Mouse (Mus musculus): ENCODE results near the gene Cnst.

Cnst gene

GRCm38 (mm10) chr1:179545768-179546550 lies at the start of gene Cnst, which contains the start of gene Tfb2m:
Cnst (plus strand) TSS chr1:179546370.
Tfb2m (minus strand) TSS chr1:179546267.
- peak; percentile 99 for DNase-seq (ENCODE audit: low read depth, low spot score)

- DNase-seq (ENCODE audit: low read depth, low spot score) = no peak
These were observed 46.9 kb upstream of the Cnst start for GRCm38 (mm10) chr1:179499257-179499656.

- DNase-seq (ENCODE audit: low read depth, low spot score) = peak; percentile 68
These were observed 43.6 kb upstream of the Cnst start for GRCm38 (mm10) chr1:179502565-179502964.

- peak; percentile 71 for DNase-seq (ENCODE audit: low read depth, low spot score)
These were observed 39.4 kb upstream of the Cnst start for GRCm38 (mm10) chr1:179506530-179507315.

- no peak for DNase-seq (ENCODE audit: low read depth, low spot score)
These were observed 35.4 kb upstream of the Cnst start for GRCm38 (mm10) chr1:179510546-179511340.

GRCm38 (mm10) chr1:179511895-179512294 lies 34.3 kb upstream of the Cnst start:
- DNase-seq (ENCODE audit: low read depth, low spot score) = no peak

- peak; percentile 57 for DNase-seq (ENCODE audit: low read depth, low spot score)
These were observed 29.0 kb upstream of the Cnst start for GRCm38 (mm10) chr1:179516941-179517712.

GRCm38 (mm10) chr1:179517713-179518465 lies 28.3 kb upstream of the Cnst start, which contains the start of gene Smyd3:
Smyd3 (minus strand) TSS chr1:179518041.
- peak; percentile 91 for DNase-seq (ENCODE audit: low read depth, low spot score)

- DNase-seq (ENCODE audit: low read depth, low spot score) = no peak
These were observed 26.3 kb upstream of the Cnst start for GRCm38 (mm10) chr1:179519901-179520300.

GRCm38 (mm10) chr1:179539054-179539453 lies 7.1 kb upstream of the Cnst start:
- no peak for DNase-seq (ENCODE audit: low read depth, low spot score)

GRCm38 (mm10) chr1:179539887-179540286 lies 6.3 kb upstream of the Cnst start:
- DNase-seq (ENCODE audit: low read depth, low spot score) = no peak

GRCm38 (mm10) chr1:179541502-179541901 lies 4.7 kb upstream of the Cnst start:
- DNase-seq (ENCODE audit: low read depth, low spot score) = peak; percentile 48

- DNase-seq (ENCODE audit: low read depth, low spot score) = no peak
These were observed 364 bp downstream of the Cnst start for GRCm38 (mm10) chr1:179546551-179546917.

- peak; percentile 45 for DNase-seq (ENCODE audit: low read depth, low spot score)
These were observed 1.0 kb downstream of the Cnst start for GRCm38 (mm10) chr1:179547176-179547575.

- DNase-seq (ENCODE audit: low read depth, low spot score) = no peak
These were observed 2.0 kb downstream of the Cnst start for GRCm38 (mm10) chr1:179548220-179548619.

GRCm38 (mm10) chr1:179548996-179549752 lies 3.0 kb downstream of the Cnst start:
- DNase-seq (ENCODE audit: low read depth, low spot score) = no peak

- no peak for DNase-seq (ENCODE audit: low read depth, low spot score)
These were observed 5.2 kb downstream of the Cnst start for GRCm38 (mm10) chr1:179551336-179551735.

GRCm38 (mm10) chr1:179551921-179552320 lies 5.8 kb downstream of the Cnst start:
- no peak for DNase-seq (ENCODE audit: low read depth, low spot score)

GRCm38 (mm10) chr1:179552751-179553150 lies 6.6 kb downstream of the Cnst start:
- no peak for DNase-seq (ENCODE audit: low read depth, low spot score)
